Mouse (Mus musculus): ENCODE data around the gene Prr12.

DNA sequence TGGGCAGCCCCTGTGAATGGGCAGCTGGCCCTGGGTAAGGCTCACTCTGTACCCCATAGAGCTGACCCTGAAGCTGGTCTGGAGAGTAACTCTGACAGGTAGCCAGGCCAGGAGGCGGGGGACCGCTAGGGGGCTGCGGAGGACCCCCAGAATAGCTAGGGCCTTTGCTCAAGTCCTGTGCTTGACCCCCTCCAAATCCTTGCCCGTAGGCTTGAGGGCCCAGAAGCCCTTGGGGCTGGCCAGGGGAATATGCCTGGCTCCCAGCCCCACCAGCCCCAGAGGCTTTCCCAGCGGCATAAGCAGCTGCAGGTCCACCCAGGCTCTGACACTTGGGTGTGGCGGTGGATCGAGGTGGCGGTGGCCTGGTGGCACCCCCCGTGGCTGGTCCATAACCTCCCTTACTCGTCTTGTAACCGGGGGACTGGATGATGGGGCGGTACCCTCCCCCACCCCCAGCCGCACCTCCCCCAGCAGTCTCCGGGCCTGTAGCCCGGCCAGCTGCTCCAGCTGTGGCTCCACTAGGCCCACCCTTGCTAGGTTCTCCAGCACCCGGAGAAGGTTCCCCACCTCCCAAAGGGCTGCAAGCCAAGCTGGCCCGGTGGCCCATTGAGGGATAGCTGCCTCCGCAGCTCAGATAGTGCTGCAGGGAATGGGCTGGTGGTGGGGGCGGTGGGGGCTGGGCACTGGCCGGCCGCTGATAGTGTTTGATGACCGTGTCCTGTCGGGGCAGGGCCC is 3.6 kb downstream of the Prr12 start:
- TF ChIP-seq GATA1 (IDR thresholded peaks at IDR 0.05; ENCODE audit: borderline replicate concordance, low read length) = no peak
- TF ChIP-seq CTCF (IDR thresholded peaks at IDR 0.05; ENCODE audit: low read depth, low read length) = no peak
- no peak for TF ChIP-seq POLR2AphosphoS5 (IDR thresholded peaks at IDR 0.05; ENCODE audit: insufficient replicate concordance, low read depth, low read length)
- TF ChIP-seq GATA2 (IDR thresholded peaks at IDR 0.05; ENCODE audit: borderline replicate concordance, low read depth, low read length) = no peak
- no peak for TF ChIP-seq TAL1 (conservative IDR thresholded peaks at IDR 0.05; ENCODE audit: low read depth, low read length)
